16 mouse cellular contexts compared by ENCODE assay signal in genomic region chr4:85904217-85904616, GRCm38 (mm10).
"Had no signal": no experiment of that assay in that cellular context is flagged by ENCODE, and none has a peak within 500 bp of the region (broad histone marks: within the 10 kb centered on the region; RNA-seq: fewer than 3 reads in every experiment).

No protein-coding gene starts in this region.

- H3K4me1 ChIP-seq: neural tube, embryonic 13.5 days; stomach, embryonic 15.5 days had no signal

- H3K27me3 ChIP-seq: neural tube, embryonic 13.5 days; neural tube, embryonic 15.5 days; stomach, embryonic 15.5 days had no signal

- DNase-seq: retina, postnatal 1 day; right cerebral cortex, adult 18-20 months; right cerebral cortex, postnatal 14 days; right cerebral cortex, postnatal 25 days; right cerebral cortex, postnatal 4 days; spleen, adult 18-20 months; thymus, adult 18-20 months; thymus, adult 2 months; thymus, postnatal 14 days; thymus, postnatal 25 days; thymus, postnatal 36 days; thymus, postnatal 4 days had no signal

- H3K9ac ChIP-seq: neural tube, embryonic 13.5 days; neural tube, embryonic 15.5 days; stomach, embryonic 15.5 days had no signal

- H3K36me3 ChIP-seq: neural tube, embryonic 13.5 days; neural tube, embryonic 15.5 days; stomach, embryonic 15.5 days had no signal

- H3K9me3 ChIP-seq: neural tube, embryonic 13.5 days; neural tube, embryonic 15.5 days; stomach, embryonic 15.5 days had no signal

- H3K27ac ChIP-seq: neural tube, embryonic 13.5 days; neural tube, embryonic 15.5 days; stomach, embryonic 15.5 days; stomach, postnatal 0 days had no signal

- H3K4me3 ChIP-seq: neural tube, embryonic 13.5 days; neural tube, embryonic 15.5 days; stomach, embryonic 15.5 days had no signal
